ENCODE assay signal across 10 mouse cellular contexts in the genomic region with DNA sequence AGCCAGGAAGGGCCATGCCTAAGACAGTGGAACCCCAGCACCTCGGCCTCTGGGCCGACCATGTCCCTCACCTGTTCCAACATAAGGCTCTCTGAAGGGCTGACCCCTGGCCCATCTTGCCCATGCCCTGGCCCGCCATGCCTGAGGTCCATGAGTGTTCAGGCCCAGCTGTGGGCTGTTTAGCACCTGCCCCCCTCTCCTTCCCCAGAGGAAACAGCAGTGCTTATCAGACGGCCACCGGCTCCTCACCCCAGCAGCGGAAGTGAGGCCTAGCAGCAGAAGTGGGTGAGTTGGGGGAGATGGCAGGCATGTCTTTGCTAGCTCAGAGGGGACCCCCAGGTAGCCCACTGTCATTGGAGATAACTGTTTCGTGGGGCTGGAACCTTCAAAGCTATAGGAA. TPM values are rescaled to one million over a fixed set of nuclear protein-coding genes. Genes with fewer than 3 reads are reported as not detected.
DNase-seq lines count a peak whose midpoint lies in the region; ATAC-seq and TF ChIP-seq lines count a peak whose summit lies in the region.
"Had no signal": no experiment of that assay in that cellular context is flagged by ENCODE, and none has a peak within 500 bp of the region (broad histone marks: within the 10 kb centered on the region; RNA-seq: fewer than 3 reads in every experiment).

No protein-coding gene starts in this region.

- dilution Hi-C loops in CH12.LX (cut with MboI; ENCODE audit: extremely low pct_ligation_motif_present, extremely low pct_unique_long_range_greater_than_20kb, low sequenced_read_pairs), result no loop called here

- peak overlapping the region; percentile 35 for H3K4me3 ChIP-seq in heart, embryonic 13.5 days
- H3K4me3 ChIP-seq in CH12.LX (replicated peaks in 1 of 3; ENCODE audit: low read depth in 2 of 3, low read length in 2 of 3, poor library complexity in 1 of 3), result peak overlapping the region; percentile 57 to 59 (median 58)
- no peak overlapping the region for H3K4me3 ChIP-seq in intestine, embryonic 14.5 days (ENCODE audit: low read depth, low read length)
- no peak overlapping the region for H3K4me3 ChIP-seq in neural tube, embryonic 15.5 days (replicated peaks)
- H3K4me3 ChIP-seq in forebrain, embryonic 15.5 days, result no peak overlapping the region
- H3K4me3 ChIP-seq: limb, embryonic 13.5 days had no signal

- peak overlapping the region; percentile 76 for H3K9ac ChIP-seq in heart, embryonic 13.5 days
- H3K9ac ChIP-seq in CH12.LX (ENCODE audit: insufficient read depth, low read depth), result peak overlapping the region; percentile 41; the same call in 1 of the 2 replicates
- no peak overlapping the region for H3K9ac ChIP-seq in intestine, embryonic 14.5 days (ENCODE audit: low read length)
- no peak overlapping the region for H3K9ac ChIP-seq in neural tube, embryonic 15.5 days (replicated peaks)
- H3K9ac ChIP-seq in forebrain, embryonic 15.5 days (replicated peaks), result no peak overlapping the region
- H3K9ac ChIP-seq: embryonic facial prominence, embryonic 15.5 days had no signal

- H3K4me2 ChIP-seq in heart, embryonic 13.5 days, result peak overlapping the region; percentile 64
- no peak overlapping the region; the same call in 1 of the 2 replicates for H3K4me2 ChIP-seq in CH12.LX (ENCODE audit: insufficient read depth, low read depth, poor library complexity, severe bottlenecking)
- peak overlapping the region; percentile 42; the same call in 1 of the 2 replicates for H3K4me2 ChIP-seq in intestine, embryonic 14.5 days (ENCODE audit: low read length)
- H3K4me2 ChIP-seq in neural tube, embryonic 15.5 days, result 0 out of 2 replicates have a peak overlapping the region, but pooled peaks have one; percentile 5
- no peak overlapping the region for H3K4me2 ChIP-seq in forebrain, embryonic 15.5 days (replicated peaks)

- TF ChIP-seq CTCF in CH12.LX (conservative IDR thresholded peaks at IDR 0.05 in 1 of 2, IDR thresholded peaks at IDR 0.05 in 1 of 2; ENCODE audit: low read depth in 2 of 2, low read length in 2 of 2), result no peak

- in situ Hi-C loops in CH12.LX (cut with MboI; ENCODE audit: low pct_ligation_motif_present, low pct_unique_long_range_greater_than_20kb, low sequenced_read_pairs), result no loop called here

- ATAC-seq in heart, embryonic 13.5 days (ENCODE audit: extremely low read depth, insufficient number of reproducible peaks, low FRiP score, low TSS enrichment), result no peak
- no peak for ATAC-seq in intestine, embryonic 14.5 days (replicated peaks; ENCODE audit: low FRiP score, low TSS enrichment, low read depth)
- no peak for ATAC-seq in neural tube, embryonic 15.5 days (ENCODE audit: low FRiP score)
- ATAC-seq in forebrain, embryonic 15.5 days (replicated peaks), result no peak

- no peak for TF ChIP-seq POLR2A in CH12.LX (IDR thresholded peaks at IDR 0.05; ENCODE audit: low read depth, low read length)

- no peak for TF ChIP-seq RAD21 in CH12.LX (IDR thresholded peaks at IDR 0.05; ENCODE audit: low read depth, low read length)

- H3K27me3 ChIP-seq in heart, embryonic 13.5 days (replicated peaks), result no peaks in the 10 kb centered on the region
- H3K27me3 ChIP-seq in CH12.LX (replicated peaks), result no peaks in the 10 kb centered on the region
- no peaks in the 10 kb centered on the region for H3K27me3 ChIP-seq in intestine, embryonic 14.5 days (replicated peaks; ENCODE audit: control insufficient read depth, insufficient read depth, low read length)
- no peaks in the 10 kb centered on the region for H3K27me3 ChIP-seq in neural tube, embryonic 15.5 days (replicated peaks)
- H3K27me3 ChIP-seq in forebrain, embryonic 15.5 days, result no peaks in the 10 kb centered on the region
- H3K27me3 ChIP-seq: embryonic facial prominence, embryonic 15.5 days; limb, embryonic 13.5 days had no signal

- no peaks in the 10 kb centered on the region for H3K79me2 ChIP-seq in CH12.LX (replicated peaks; ENCODE audit: control insufficient read depth, extremely low read depth, insufficient read depth, poor library complexity, severe bottlenecking)

- no peak overlapping the region for H3K27ac ChIP-seq in heart, embryonic 13.5 days (replicated peaks)
- no peak overlapping the region for H3K27ac ChIP-seq in CH12.LX (ENCODE audit: insufficient read depth, low read depth)
- no peak overlapping the region for H3K27ac ChIP-seq in intestine, embryonic 14.5 days (ENCODE audit: low read depth)
- no peak overlapping the region for H3K27ac ChIP-seq in neural tube, embryonic 15.5 days (replicated peaks)
- no peak overlapping the region for H3K27ac ChIP-seq in forebrain, embryonic 15.5 days (replicated peaks)

- no peaks in the 10 kb centered on the region for H3K9me3 ChIP-seq in heart, embryonic 13.5 days
- H3K9me3 ChIP-seq in CH12.LX (replicated peaks; ENCODE audit: low read length), result no peaks in the 10 kb centered on the region
- no peaks in the 10 kb centered on the region for H3K9me3 ChIP-seq in intestine, embryonic 14.5 days (ENCODE audit: control insufficient read depth, low read length)
- no peaks in the 10 kb centered on the region for H3K9me3 ChIP-seq in neural tube, embryonic 15.5 days (replicated peaks)
- no peaks in the 10 kb centered on the region for H3K9me3 ChIP-seq in forebrain, embryonic 15.5 days
- H3K9me3 ChIP-seq: embryonic facial prominence, embryonic 15.5 days; limb, embryonic 13.5 days had no signal

- no peak for TF ChIP-seq EP300 in CH12.LX (IDR thresholded peaks at IDR 0.05; ENCODE audit: low read length)

- H3K4me1 ChIP-seq in heart, embryonic 13.5 days, result peaks cover 50% of the 10 kb centered on the region
- peaks cover 6 to 31% of the 10 kb centered on the region in 2 experiments for H3K4me1 ChIP-seq in CH12.LX (ENCODE audit: control insufficient read depth in 1 of 2, insufficient read depth in 2 of 2)
- H3K4me1 ChIP-seq in intestine, embryonic 14.5 days (replicated peaks; ENCODE audit: control insufficient read depth, insufficient read depth, low read length), result peaks cover 22% of the 10 kb centered on the region
- peaks cover 19% of the 10 kb centered on the region for H3K4me1 ChIP-seq in neural tube, embryonic 15.5 days
- H3K4me1 ChIP-seq in forebrain, embryonic 15.5 days, result peaks cover 7% of the 10 kb centered on the region; the same call in 1 of the 2 replicates

- no peak for DNase-seq in heart, postnatal 4 days
- DNase-seq in CH12.LX (ENCODE audit: extremely low read depth), result peak; percentile 23
- no peak for DNase-seq in intestine, embryonic 14.5 days (ENCODE audit: low spot score)
- no peak for DNase-seq in left cerebral cortex, adult 11 months (ENCODE audit: low spot score)
- DNase-seq in ovary, adult 18-20 months (ENCODE audit: low spot score), result no peak

- peaks cover 34% of the 10 kb centered on the region for H3K36me3 ChIP-seq in heart, embryonic 13.5 days
- peaks cover 29 to 68% of the 10 kb centered on the region in 2 experiments for H3K36me3 ChIP-seq in CH12.LX (replicated peaks in 1 of 2; ENCODE audit: control insufficient read depth in 1 of 2, insufficient read depth in 1 of 2, low read length in 1 of 2)
- H3K36me3 ChIP-seq in intestine, embryonic 14.5 days (ENCODE audit: control insufficient read depth, insufficient read depth, low read length), result peaks cover 31% of the 10 kb centered on the region
- H3K36me3 ChIP-seq in neural tube, embryonic 15.5 days, result peaks cover 30% of the 10 kb centered on the region
- H3K36me3 ChIP-seq in forebrain, embryonic 15.5 days, result peaks cover 28% of the 10 kb centered on the region

- 51% methylated on average over 7 of the region's 7 CpGs for WGBS in heart, embryonic 13.5 days
- 82% methylated on average over 7 of the region's 7 CpGs for WGBS in intestine, embryonic 14.5 days
- WGBS in neural tube, embryonic 15.5 days, result 88% methylated on average over 7 of the region's 7 CpGs
- WGBS in forebrain, embryonic 15.5 days, result 92% methylated on average over 7 of the region's 7 CpGs

RNA-seq across cellular contexts. Expression of gene Unc13d, which starts 0.9 kb away (rescaled TPM):
- polyA plus RNA-seq in heart, embryonic 13.5 days (2015; fragmentation: Nextera tagmentation; extraction: Ambion mirVana), result 1.5 and 2.3 TPM in 2 replicates
- under 1 TPM; 0.88 to 0.95 TPM for total RNA-seq in heart, postnatal 4 days (2021)
- total RNA-seq in CH12.LX (2012; rRNA removed) (12.2 and 14.0 TPM in 2 replicates), CH12.LX (2014; rRNA removed) (8.9 and 9.6 TPM in 2 replicates)
- polyA plus RNA-seq in CH12.LX (2012; ENCODE audit: insufficient read length, low read depth), result 15.7 and 16.8 TPM in 2 replicates
- polyA plus RNA-seq in intestine, embryonic 14.5 days (2014; fragmentation: Nextera tagmentation; extraction: Ambion mirVana), result 2.6 and 3.5 TPM in 2 replicates
- polyA plus RNA-seq in neural tube, embryonic 15.5 days (2015; fragmentation: Nextera tagmentation; extraction: Ambion mirVana), result 1.0 and 7.1 TPM in 2 replicates
- 0.70 and 0.80 TPM in 2 replicates for polyA plus RNA-seq in forebrain, embryonic 15.5 days (2015; fragmentation: Nextera tagmentation; extraction: Ambion mirVana)

RNA-seq across cellular contexts. Expression of gene Wbp2, which starts 10.0 kb away (rescaled TPM):
- polyA plus RNA-seq in heart, embryonic 13.5 days (2015; fragmentation: Nextera tagmentation; extraction: Ambion mirVana), result 134 and 138 TPM in 2 replicates
- 100 to 1,000 TPM; 107 TPM for total RNA-seq in heart, postnatal 4 days (2021)
- total RNA-seq in CH12.LX (2012; rRNA removed) (27.1 and 30.7 TPM in 2 replicates), CH12.LX (2014; rRNA removed) (14.0 and 15.2 TPM in 2 replicates)
- polyA plus RNA-seq in CH12.LX (2012; ENCODE audit: insufficient read length, low read depth), result 70.8 and 97.1 TPM in 2 replicates
- polyA plus RNA-seq in intestine, embryonic 14.5 days (2014; fragmentation: Nextera tagmentation; extraction: Ambion mirVana), result 78.0 and 85.0 TPM in 2 replicates
- 162 and 167 TPM in 2 replicates for polyA plus RNA-seq in neural tube, embryonic 15.5 days (2015; fragmentation: Nextera tagmentation; extraction: Ambion mirVana)
- 138 and 144 TPM in 2 replicates for polyA plus RNA-seq in forebrain, embryonic 15.5 days (2015; fragmentation: Nextera tagmentation; extraction: Ambion mirVana)

RNA-seq across cellular contexts. Expression of gene Unk, which starts 46.7 kb away (rescaled TPM):
- 22.8 and 23.9 TPM in 2 replicates for polyA plus RNA-seq in heart, embryonic 13.5 days (2015; fragmentation: Nextera tagmentation; extraction: Ambion mirVana)
- 10 to 100 TPM; 22.3 to 25.0 TPM for total RNA-seq in heart, postnatal 4 days (2021)
- total RNA-seq in CH12.LX (2012; rRNA removed), result 22.2 and 24.7 TPM in 2 replicates
- total RNA-seq in CH12.LX (2014; rRNA removed), result 18.5 and 20.9 TPM in 2 replicates
- 30.5 and 35.0 TPM in 2 replicates for polyA plus RNA-seq in CH12.LX (2012; ENCODE audit: insufficient read length, low read depth)
- 29.8 and 34.5 TPM in 2 replicates for polyA plus RNA-seq in intestine, embryonic 14.5 days (2014; fragmentation: Nextera tagmentation; extraction: Ambion mirVana)
- polyA plus RNA-seq in neural tube, embryonic 15.5 days (2015; fragmentation: Nextera tagmentation; extraction: Ambion mirVana), result 31.6 and 33.5 TPM in 2 replicates
- 40.4 and 40.8 TPM in 2 replicates for polyA plus RNA-seq in forebrain, embryonic 15.5 days (2015; fragmentation: Nextera tagmentation; extraction: Ambion mirVana)

RNA-seq across cellular contexts. Expression of gene H3f3b, which starts 49.1 kb away (rescaled TPM):
- 647 and 691 TPM in 2 replicates for polyA plus RNA-seq in heart, embryonic 13.5 days (2015; fragmentation: Nextera tagmentation; extraction: Ambion mirVana)
- total RNA-seq in heart, postnatal 4 days (2021), result 100 to 1,000 TPM; 466 to 502 TPM
- total RNA-seq in CH12.LX (2012; rRNA removed) (340 and 455 TPM in 2 replicates), CH12.LX (2014; rRNA removed) (567 and 573 TPM in 2 replicates)
- polyA plus RNA-seq in CH12.LX (2012; ENCODE audit: insufficient read length, low read depth), result 862 and 889 TPM in 2 replicates
- 1,654 and 1,734 TPM in 2 replicates for polyA plus RNA-seq in intestine, embryonic 14.5 days (2014; fragmentation: Nextera tagmentation; extraction: Ambion mirVana)
- polyA plus RNA-seq in neural tube, embryonic 15.5 days (2015; fragmentation: Nextera tagmentation; extraction: Ambion mirVana), result 1,496 and 1,502 TPM in 2 replicates
- 2,534 and 2,591 TPM in 2 replicates for polyA plus RNA-seq in forebrain, embryonic 15.5 days (2015; fragmentation: Nextera tagmentation; extraction: Ambion mirVana)

RNA-seq across cellular contexts. Expression of gene Trim47, which starts 50.2 kb away (rescaled TPM):
- polyA plus RNA-seq in heart, embryonic 13.5 days (2015; fragmentation: Nextera tagmentation; extraction: Ambion mirVana), result 46.1 and 51.1 TPM in 2 replicates
- 10 to 100 TPM; 47.1 to 50.9 TPM for total RNA-seq in heart, postnatal 4 days (2021)
- total RNA-seq in CH12.LX (2012; rRNA removed) (0.21 and 0.38 TPM in 2 replicates), CH12.LX (2014; rRNA removed) (0.21 TPM in 1 of 2 replicates, not detected in the other)
- 0.50 TPM in 1 of 2 replicates, not detected in the other for polyA plus RNA-seq in CH12.LX (2012; ENCODE audit: insufficient read length, low read depth)
- polyA plus RNA-seq in intestine, embryonic 14.5 days (2014; fragmentation: Nextera tagmentation; extraction: Ambion mirVana), result 10.8 and 13.1 TPM in 2 replicates
- polyA plus RNA-seq in neural tube, embryonic 15.5 days (2015; fragmentation: Nextera tagmentation; extraction: Ambion mirVana), result 9.8 TPM in 2 replicates
- polyA plus RNA-seq in forebrain, embryonic 15.5 days (2015; fragmentation: Nextera tagmentation; extraction: Ambion mirVana), result 7.0 and 7.7 TPM in 2 replicates

Comparison
In these comparisons a context has a peak if more than half of its experiments do, and no peak if none do; other contexts are left out.
1. H3K4me2 ChIP-seq: peak in heart, embryonic 13.5 days (single experiment), intestine, embryonic 14.5 days (single experiment) and neural tube, embryonic 15.5 days (single experiment); none in CH12.LX (single experiment) and forebrain, embryonic 15.5 days (single experiment).
2. H3K4me3 ChIP-seq: peak in heart, embryonic 13.5 days (single experiment) and CH12.LX (3 of 3); none in intestine, embryonic 14.5 days (single experiment), neural tube, embryonic 15.5 days (single experiment) and forebrain, embryonic 15.5 days (single experiment).
3. H3K9ac ChIP-seq: peak in heart, embryonic 13.5 days (single experiment) and CH12.LX (single experiment); none in intestine, embryonic 14.5 days (single experiment), neural tube, embryonic 15.5 days (single experiment) and forebrain, embryonic 15.5 days (single experiment).